Mouse (Mus musculus) midbrain, embryonic 13.5 days (tissue): ENCODE measurements at regions not wholly inside any gene's neighbourhood (a gene's known extent, or its start where the extent isn't known, plus 50 kb on each side); places are given as distances from the start of the nearest gene placed in this dataset.

ENCODE experiments used
- ATAC-seq: fragments of 200-750 bp; cut with Nextera tagmentation; 2 replicates; pipeline ENCODE4 v1.8.0; 2017; ENCODE audit warnings: mild to moderate bottlenecking, moderate TSS enrichment, moderate library complexity
- H3K27ac ChIP-seq: fragments of 300-500 bp; sonication (generic); 2 replicates; pipeline ENCODE4 v1.5.1; 2015; ENCODE audit warnings: inconsistent platforms, mild to moderate bottlenecking, moderate library complexity
- H3K27me3 ChIP-seq: fragments of 300-500 bp; sonication (generic); 2 replicates; pipeline ENCODE4 v1.6.1; 2015; ENCODE audit warnings: mild to moderate bottlenecking, inconsistent platforms
- H3K36me3 ChIP-seq: fragments of 300-500 bp; sonication (generic); 2 replicates; pipeline ENCODE4 v1.6.1; 2015; ENCODE audit warnings: mild to moderate bottlenecking, inconsistent platforms
- H3K4me1 ChIP-seq: fragments of 300-500 bp; sonication (generic); replicated peaks from 2 replicates; pipeline ENCODE4 v1.6.1; 2015; ENCODE audit warnings: inconsistent platforms
- H3K4me2 ChIP-seq: fragments of 300-500 bp; sonication (generic); replicated peaks from 2 replicates; pipeline ENCODE4 v1.6.1; 2015; ENCODE audit warnings: moderate library complexity, mild to moderate bottlenecking, inconsistent platforms
- H3K4me3 ChIP-seq: fragments of 300-500 bp; sonication (generic); replicated peaks from 2 replicates; pipeline ENCODE4 v1.5.1; 2015; ENCODE audit warnings: mild to moderate bottlenecking, inconsistent platforms
- H3K9ac ChIP-seq: fragments of 300-500 bp; sonication (generic); replicated peaks from 2 replicates; pipeline ENCODE4 v1.6.1; 2015; ENCODE audit warnings: mild to moderate bottlenecking, inconsistent platforms
- H3K9me3 ChIP-seq: fragments of 300-500 bp; sonication (generic); 2 replicates; pipeline ENCODE4 v1.6.1; 2016; ENCODE audit warnings: mild to moderate bottlenecking, inconsistent platforms
- WGBS: fragments of 180-500 bp; shearing (Covaris S2); methylation state at CpG from one replicate; pipeline ENCODE4 v1.1.7; 2015; 5-methylcytosine and 5-hydroxymethylcytosine counted together

GRCm38 (mm10) chr5:42364116-42364515 is 296.4 kb downstream of the Gm16223 start:
- 87% methylated on average over 4 of the region's 4 CpGs for WGBS
- ATAC-seq: no peak
- no peaks in the 10 kb centered on the region for H3K4me1 ChIP-seq

GRCm38 (mm10) chr5:42387959-42388358 is 320.2 kb downstream of the Gm16223 start:
- ATAC-seq: no peak
- H3K9me3 ChIP-seq: no peaks in the 10 kb centered on the region
- H3K4me1 ChIP-seq: no peaks in the 10 kb centered on the region
- H3K9ac ChIP-seq: no peak overlapping the region
- no peaks in the 10 kb centered on the region for H3K27me3 ChIP-seq
- H3K4me2 ChIP-seq: no peak overlapping the region
- H3K36me3 ChIP-seq: no peaks in the 10 kb centered on the region
- no peak overlapping the region for H3K27ac ChIP-seq
- H3K4me3 ChIP-seq: no peak overlapping the region
- WGBS: 76% methylated on average over 1 of the region's 1 CpGs

More at GRCm38 (mm10) chr5:42364116-42364515, 296.4 kb downstream of the Gm16223 start:
- H3K4me3 ChIP-seq: no peak overlapping the region
- no peak overlapping the region for H3K9ac ChIP-seq
- H3K36me3 ChIP-seq: no peaks in the 10 kb centered on the region
- no peak overlapping the region for H3K27ac ChIP-seq
- no peaks in the 10 kb centered on the region for H3K27me3 ChIP-seq
- H3K4me2 ChIP-seq: no peak overlapping the region
- H3K9me3 ChIP-seq: no peaks in the 10 kb centered on the region

- Histone ChIP-seq H3K36me3 (no peaks in the 10 kb centered on the region), H3K27me3 (no peaks in the 10 kb centered on the region), H3K9me3 (no peaks in the 10 kb centered on the region), H3K9ac (no peak overlapping the region), H3K4me2 (no peak overlapping the region), H3K4me3 (no peak overlapping the region), H3K27ac (no peak overlapping the region), H3K4me1 (no peaks in the 10 kb centered on the region)
- no peak for ATAC-seq
Observed at GRCm38 (mm10) chr5:42396695-42397094, 328.9 kb downstream of the Gm16223 start.

- ATAC-seq: no peak
- H3K9me3 ChIP-seq: no peaks in the 10 kb centered on the region
Observed at GRCm38 (mm10) chr5:42409981-42410380, 342.2 kb downstream of the Gm16223 start.

GRCm38 (mm10) chr5:42412296-42412695 is 344.5 kb downstream of the Gm16223 start:
- Histone ChIP-seq H3K9me3 (no peaks in the 10 kb centered on the region), H3K36me3 (no peaks in the 10 kb centered on the region), H3K27me3 (no peaks in the 10 kb centered on the region), H3K9ac (no peak overlapping the region), H3K4me2 (no peak overlapping the region), H3K4me3 (no peak overlapping the region), H3K27ac (no peak overlapping the region), H3K4me1 (no peaks in the 10 kb centered on the region)
- ATAC-seq: no peak
- 24% methylated on average over 1 of the region's 1 CpGs for WGBS

More at GRCm38 (mm10) chr5:42409981-42410380, 342.2 kb downstream of the Gm16223 start:
- no peak overlapping the region for H3K4me2 ChIP-seq
- H3K36me3 ChIP-seq: no peaks in the 10 kb centered on the region
- no peaks in the 10 kb centered on the region for H3K27me3 ChIP-seq
- H3K9ac ChIP-seq: no peak overlapping the region
- H3K4me1 ChIP-seq: no peaks in the 10 kb centered on the region
- no peak overlapping the region for H3K4me3 ChIP-seq
- H3K27ac ChIP-seq: no peak overlapping the region

GRCm38 (mm10) chr5:42425902-42426301 is 358.1 kb downstream of the Gm16223 start:
- H3K27me3 ChIP-seq: no peaks in the 10 kb centered on the region
- no peak overlapping the region for H3K4me3 ChIP-seq
- H3K9me3 ChIP-seq: no peaks in the 10 kb centered on the region
- no peak overlapping the region for H3K27ac ChIP-seq
- no peak overlapping the region for H3K4me2 ChIP-seq
- H3K4me1 ChIP-seq: no peaks in the 10 kb centered on the region
- H3K9ac ChIP-seq: no peak overlapping the region
- no peak for ATAC-seq
- H3K36me3 ChIP-seq: no peaks in the 10 kb centered on the region
- WGBS: 64% methylated on average over 3 of the region's 3 CpGs

- Histone ChIP-seq H3K4me2 (no peak overlapping the region), H3K9ac (no peak overlapping the region), H3K27ac (no peak overlapping the region), H3K9me3 (no peaks in the 10 kb centered on the region), H3K36me3 (no peaks in the 10 kb centered on the region), H3K27me3 (no peaks in the 10 kb centered on the region), H3K4me1 (no peaks in the 10 kb centered on the region), H3K4me3 (no peak overlapping the region)
- ATAC-seq: no peak
- WGBS: 93% methylated on average over 3 of the region's 3 CpGs
Observed at GRCm38 (mm10) chr5:42433147-42433546, 365.4 kb downstream of the Gm16223 start.

- no peak overlapping the region for H3K4me3 ChIP-seq
- 88% methylated on average over 2 of the region's 2 CpGs for WGBS
- no peak overlapping the region for H3K4me2 ChIP-seq
- H3K9ac ChIP-seq: no peak overlapping the region
- no peaks in the 10 kb centered on the region for H3K4me1 ChIP-seq
- H3K27me3 ChIP-seq: no peaks in the 10 kb centered on the region
- no peak overlapping the region for H3K27ac ChIP-seq
- no peaks in the 10 kb centered on the region for H3K36me3 ChIP-seq
- no peak for ATAC-seq
- H3K9me3 ChIP-seq: no peaks in the 10 kb centered on the region
Observed at GRCm38 (mm10) chr5:42448644-42449043, 380.9 kb downstream of the Gm16223 start.

- Histone ChIP-seq H3K4me3 (no peak overlapping the region), H3K9ac (no peak overlapping the region), H3K4me2 (no peak overlapping the region), H3K27me3 (no peaks in the 10 kb centered on the region), H3K36me3 (no peaks in the 10 kb centered on the region), H3K4me1 (no peaks in the 10 kb centered on the region), H3K27ac (no peak overlapping the region), H3K9me3 (no peaks in the 10 kb centered on the region)
- ATAC-seq: no peak
- WGBS: 93% methylated on average over 2 of the region's 2 CpGs
Observed at GRCm38 (mm10) chr5:42449581-42449980, 381.8 kb downstream of the Gm16223 start.

GRCm38 (mm10) chr5:42453707-42454106 is 385.9 kb downstream of the Gm16223 start:
- no peak for ATAC-seq
- Histone ChIP-seq H3K4me3 (no peak overlapping the region), H3K9me3 (no peaks in the 10 kb centered on the region), H3K27ac (no peak overlapping the region), H3K36me3 (no peaks in the 10 kb centered on the region), H3K9ac (no peak overlapping the region), H3K27me3 (no peaks in the 10 kb centered on the region), H3K4me1 (no peaks in the 10 kb centered on the region), H3K4me2 (no peak overlapping the region)
- WGBS: 81% methylated on average over 3 of the region's 3 CpGs

- Histone ChIP-seq H3K9ac (no peak overlapping the region), H3K4me2 (no peak overlapping the region), H3K9me3 (no peaks in the 10 kb centered on the region), H3K27me3 (no peaks in the 10 kb centered on the region), H3K27ac (no peak overlapping the region), H3K4me3 (no peak overlapping the region), H3K36me3 (no peaks in the 10 kb centered on the region), H3K4me1 (no peaks in the 10 kb centered on the region)
- 53% methylated on average over 1 of the region's 1 CpGs for WGBS
- no peak for ATAC-seq
Observed at GRCm38 (mm10) chr5:42461195-42461594, 393.4 kb downstream of the Gm16223 start.

- H3K9me3 ChIP-seq: no peaks in the 10 kb centered on the region
- 0 out of 2 replicates have a peak, but pooled peaks cover 3% of the 10 kb centered on the region for H3K4me1 ChIP-seq
- H3K27me3 ChIP-seq: no peaks in the 10 kb centered on the region
- H3K4me2 ChIP-seq: no peak overlapping the region
- no peak overlapping the region for H3K27ac ChIP-seq
- no peak for ATAC-seq
- H3K36me3 ChIP-seq: no peaks in the 10 kb centered on the region
- no peak overlapping the region for H3K9ac ChIP-seq
- H3K4me3 ChIP-seq: no peak overlapping the region
Observed at GRCm38 (mm10) chr5:42464814-42465213, 397.1 kb downstream of the Gm16223 start.

- Histone ChIP-seq H3K9ac (no peak overlapping the region), H3K4me1 (0 out of 2 replicates have a peak, but pooled peaks cover 2% of the 10 kb centered on the region), H3K4me2 (no peak overlapping the region), H3K27ac (no peak overlapping the region), H3K4me3 (no peak overlapping the region), H3K9me3 (no peaks in the 10 kb centered on the region), H3K36me3 (no peaks in the 10 kb centered on the region), H3K27me3 (no peaks in the 10 kb centered on the region)
- 83% methylated on average over 4 of the region's 4 CpGs for WGBS
- no peak for ATAC-seq
Observed at GRCm38 (mm10) chr5:42473493-42473892, 405.7 kb downstream of the Gm16223 start.
